Mouse (Mus musculus) liver, embryonic 12.5 days (tissue): ENCODE data around the gene Slc38a10. TPM values are rescaled to one million over a fixed set of nuclear protein-coding genes. Genes with fewer than 3 reads are reported as not detected.

Experiments used
- ATAC-seq: fragments of 200-750 bp; cut with Nextera tagmentation; 2 replicates; pipeline ENCODE4 v1.8.0; 2017; ENCODE audit warnings: moderate number of reproducible peaks, mild to moderate bottlenecking, moderate library complexity
- H3K27ac ChIP-seq: fragments of 300-500 bp; sonication (generic); 2 replicates; pipeline ENCODE4 v1.5.1; 2016; ENCODE audit warnings: mild to moderate bottlenecking
- H3K27me3 ChIP-seq: fragments of 300-500 bp; sonication (generic); replicated peaks from 2 replicates; pipeline ENCODE4 v1.6.1; 2016; ENCODE audit warnings: mild to moderate bottlenecking, moderate library complexity
- H3K36me3 ChIP-seq: fragments of 300-500 bp; sonication (generic); 2 replicates; pipeline ENCODE4 v1.6.1; 2016; ENCODE audit warnings: mild to moderate bottlenecking, moderate library complexity
- H3K4me1 ChIP-seq: fragments of 300-500 bp; sonication (generic); 2 replicates; pipeline ENCODE4 v1.6.1; 2016
- H3K4me2 ChIP-seq: fragments of 300-500 bp; sonication (generic); 2 replicates; pipeline ENCODE4 v1.6.1; 2016; ENCODE audit warnings: mild to moderate bottlenecking, moderate library complexity
- H3K4me3 ChIP-seq: fragments of 300-500 bp; sonication (generic); 2 replicates; pipeline ENCODE4 v1.5.1; 2016; ENCODE audit warnings: mild to moderate bottlenecking, moderate library complexity
- H3K9ac ChIP-seq: fragments of 300-500 bp; sonication (generic); 2 replicates; pipeline ENCODE4 v1.6.1; 2016; ENCODE audit warnings: mild to moderate bottlenecking, moderate library complexity
- H3K9me3 ChIP-seq: fragments of 300-500 bp; sonication (generic); replicated peaks from 2 replicates; pipeline ENCODE4 v1.6.1; 2016; ENCODE audit warnings: mild to moderate bottlenecking, moderate library complexity
- WGBS: fragments of 180-500 bp; shearing (Covaris S2); methylation state at CpG from one replicate; pipeline ENCODE4 v1.1.7; 2016; ENCODE audit not compliant: insufficient replicate concordance; 5-methylcytosine and 5-hydroxymethylcytosine counted together
- microRNA-seq: library from miRNA; unstranded; fragments of <30 nt; microRNA quantifications from one replicate; pipeline ENCODE4, GENCODE M21; 2017
- polyA plus RNA-seq: library from polyadenylated mRNA; unstranded; fragments of >200 nt; fragmentation: Nextera tagmentation; extraction: Ambion mirVana; gene quantifications from 2 replicates; pipeline ENCODE4 v1.2.1, GENCODE M21; 2016

Gene Slc38a10
- polyA plus RNA-seq, 1 experiment from 2014 or later = 55.2 TPM

DNA sequence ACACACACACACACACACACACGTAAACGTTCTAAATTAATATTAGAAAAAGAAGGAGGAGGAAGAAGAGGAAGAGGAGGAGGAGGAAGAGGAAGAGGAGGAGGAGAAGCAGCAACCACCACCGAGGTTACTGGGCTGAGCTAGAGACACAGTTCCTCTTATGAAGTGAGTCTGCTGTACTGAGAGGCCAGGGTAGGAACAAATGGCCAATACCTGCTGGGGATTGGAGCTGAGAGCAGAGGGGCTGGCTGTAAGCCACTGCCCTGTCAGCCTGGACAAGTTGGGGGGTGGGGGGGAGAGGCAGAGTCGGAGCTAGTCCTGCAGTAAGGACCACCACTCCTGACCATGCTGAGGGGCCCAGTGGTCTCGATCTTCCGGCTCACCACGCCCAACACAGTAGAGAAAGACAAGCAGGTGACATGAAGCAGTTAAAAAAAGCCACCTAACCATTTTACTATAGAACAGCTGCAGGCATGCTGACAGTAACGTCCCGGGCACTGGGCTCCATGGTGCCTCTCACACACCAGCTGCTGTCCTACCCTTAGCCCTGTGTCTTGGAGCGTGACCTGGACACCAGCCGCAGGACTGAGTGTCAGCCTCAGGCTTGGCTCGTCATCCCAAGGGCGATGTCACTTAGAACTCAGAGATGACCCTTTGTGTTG, 87.0 kb downstream of the Slc38a10 start:
- 0 out of 2 replicates have a peak, but pooled peaks cover 11% of the 10 kb centered on the region for H3K36me3 ChIP-seq
- H3K9me3 ChIP-seq = no peaks in the 10 kb centered on the region
- no peak for ATAC-seq
- peaks cover 8% of the 10 kb centered on the region for H3K4me1 ChIP-seq
- H3K27ac ChIP-seq = no peak overlapping the region
- no peak overlapping the region for H3K4me3 ChIP-seq
- no peaks in the 10 kb centered on the region for H3K27me3 ChIP-seq
- no peak overlapping the region for H3K9ac ChIP-seq
- H3K4me2 ChIP-seq = no peak overlapping the region
- WGBS = 55% methylated on average over 13 of the region's 13 CpGs

DNA sequence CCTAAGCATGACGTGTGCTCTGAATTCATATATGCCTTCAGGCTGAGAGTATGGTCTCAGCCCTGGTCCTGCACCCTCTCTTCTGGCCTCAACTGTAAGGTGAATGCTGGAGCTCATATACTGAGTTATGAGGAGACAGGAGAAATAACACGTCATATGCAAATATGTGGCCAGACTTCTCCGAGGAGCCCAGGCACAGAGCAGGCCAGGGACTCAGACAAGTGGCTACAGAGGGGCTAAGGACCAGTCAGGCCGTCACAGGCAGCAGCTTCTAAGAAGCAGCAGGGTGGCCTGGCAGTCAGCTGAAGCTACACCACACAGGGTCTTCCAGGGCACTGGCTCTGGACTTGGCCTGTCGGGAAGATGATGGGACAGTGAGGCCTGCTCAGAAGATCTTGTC, 87.8 kb downstream of the Slc38a10 start:
- no peak for ATAC-seq
- Histone ChIP-seq H3K4me2 (no peak overlapping the region), H3K9me3 (no peaks in the 10 kb centered on the region), H3K36me3 (0 out of 2 replicates have a peak, but pooled peaks cover 9% of the 10 kb centered on the region), H3K9ac (no peak overlapping the region), H3K4me3 (no peak overlapping the region), H3K4me1 (peaks cover 8% of the 10 kb centered on the region), H3K27me3 (no peaks in the 10 kb centered on the region), H3K27ac (no peak overlapping the region)
- WGBS = 59% methylated on average over 5 of the region's 5 CpGs

DNA sequence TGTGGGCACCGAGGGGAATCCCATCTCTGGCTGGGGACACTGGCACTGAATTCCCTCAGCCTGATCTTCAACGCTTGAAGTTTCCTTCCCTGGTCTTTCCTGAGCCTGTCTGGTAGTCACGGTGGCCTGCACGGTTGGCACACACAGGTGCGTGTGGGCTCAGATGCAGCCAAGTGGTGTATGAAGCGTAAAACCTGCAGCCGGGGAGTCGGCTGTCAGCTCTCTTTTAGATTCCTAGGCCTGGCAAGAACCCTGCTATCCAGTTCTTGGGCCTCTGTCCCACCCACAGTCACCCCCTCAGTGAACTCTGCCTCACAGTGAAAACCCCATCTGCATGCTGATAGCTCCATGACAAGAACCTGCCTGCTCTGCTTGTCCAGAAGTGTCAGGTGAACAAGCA, 90.5 kb downstream of the Slc38a10 start:
- no peak overlapping the region for H3K4me3 ChIP-seq

DNA sequence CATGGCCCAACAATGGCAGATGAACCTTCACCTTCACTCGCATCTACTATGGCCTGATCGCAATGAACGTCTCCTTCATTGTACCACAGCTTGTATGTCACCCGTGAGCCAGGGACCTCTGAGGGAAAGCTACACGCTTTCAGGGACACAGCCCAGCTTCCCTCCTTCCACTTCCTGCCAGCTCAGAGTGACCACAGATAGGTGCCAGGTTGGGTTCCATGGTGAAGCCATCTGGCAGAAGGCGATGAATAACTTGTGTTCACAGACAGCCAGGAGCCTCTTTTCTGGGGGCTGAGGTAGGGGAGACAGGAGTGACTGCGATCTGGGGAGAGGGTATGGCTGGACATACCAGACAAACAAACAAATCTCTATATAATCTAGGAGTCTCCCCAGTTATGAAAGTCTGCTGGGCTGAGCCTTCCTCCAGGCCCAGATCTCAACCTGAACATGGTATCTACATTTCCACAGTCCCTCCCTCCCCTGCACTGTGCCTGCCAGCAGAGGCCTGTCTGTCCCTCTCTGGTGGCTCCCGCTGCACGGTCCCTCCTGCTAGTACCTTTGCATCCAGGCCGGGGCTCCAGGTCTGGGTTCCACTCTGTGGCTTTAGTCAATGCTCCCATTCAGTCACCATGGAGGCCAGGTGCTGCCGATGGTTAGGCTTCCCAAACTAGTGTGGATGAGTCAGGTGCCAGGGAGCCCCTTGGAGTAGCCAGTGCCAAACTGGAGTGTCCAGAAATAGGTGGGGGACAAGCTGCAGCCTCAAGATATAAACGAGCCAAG, 95.0 kb downstream of the Slc38a10 start:
- Histone ChIP-seq H3K27ac (no peak overlapping the region), H3K36me3 (no peaks in the 10 kb centered on the region), H3K9me3 (no peaks in the 10 kb centered on the region), H3K27me3 (peaks cover 4% of the 10 kb centered on the region; the same call in 1 of the 2 replicates), H3K4me2 (no peak overlapping the region), H3K4me1 (no peaks in the 10 kb centered on the region), H3K4me3 (no peak overlapping the region), H3K9ac (no peak overlapping the region)
- WGBS = 72% methylated on average over 12 of the region's 12 CpGs
- no peak for ATAC-seq

More for the DNA sequence above, 90.5 kb downstream of the Slc38a10 start:
- H3K9me3 ChIP-seq = no peaks in the 10 kb centered on the region
- no peaks in the 10 kb centered on the region for H3K36me3 ChIP-seq
- H3K9ac ChIP-seq = no peak overlapping the region
- WGBS = 75% methylated on average over 8 of the region's 8 CpGs
- H3K4me2 ChIP-seq = no peak overlapping the region
- no peak for ATAC-seq
- no peaks in the 10 kb centered on the region; the same call in 1 of the 2 replicates for H3K27me3 ChIP-seq
- peaks cover 4% of the 10 kb centered on the region for H3K4me1 ChIP-seq
- no peak overlapping the region for H3K27ac ChIP-seq

Small RNA genes lying within 50 kb of the gene (microRNA-seq; reads per million reads assigned to microRNA genes)
- gene Gm25948 = not detected

Other genes starting within 250 kb of the Slc38a10 start
- 45.9 and 48.6 TPM in 2 replicates for gene Chmp6, start 237.9 kb downstream of the Slc38a10 start, polyA plus RNA-seq
- gene Baiap2, start 208.6 kb downstream of the Slc38a10 start, polyA plus RNA-seq = 6.2 and 7.0 TPM in 2 replicates
- 0.37 and 0.49 TPM in 2 replicates for gene Aatk, start 104.2 kb downstream of the Slc38a10 start, polyA plus RNA-seq
- 10.5 and 11.4 TPM in 2 replicates for gene Cep131, start 64.5 kb downstream of the Slc38a10 start, polyA plus RNA-seq
- 9.3 and 11.3 TPM in 2 replicates for gene Tepsin, start 52.6 kb downstream of the Slc38a10 start, polyA plus RNA-seq
- gene Ndufaf8, start 52.4 kb downstream of the Slc38a10 start, polyA plus RNA-seq = 64.4 and 68.1 TPM in 2 replicates
- gene Bahcc1, start 81.6 kb upstream of the Slc38a10 start, polyA plus RNA-seq = 3.0 and 3.5 TPM in 2 replicates
- gene Actg1, start 197.2 kb upstream of the Slc38a10 start, polyA plus RNA-seq = 952 and 1,008 TPM in 2 replicates
- gene Fscn2, start 210.2 kb upstream of the Slc38a10 start, polyA plus RNA-seq = 0.16 and 0.18 TPM in 2 replicates
- gene Faap100, start 227.4 kb upstream of the Slc38a10 start, polyA plus RNA-seq = 12.8 and 13.1 TPM in 2 replicates